Mouse (Mus musculus) liver, embryonic 12.5 days (tissue): ENCODE measurements at regions not wholly inside any gene's neighbourhood (a gene's known extent, or its start where the extent isn't known, plus 50 kb on each side); places are given as distances from the start of the nearest gene placed in this dataset.
A peak's percentile ranks its signal among the peaks of the same experiment; 100 is the strongest.

Experiments used
- ATAC-seq: fragments of 200-750 bp; cut with Nextera tagmentation; 2 replicates; pipeline ENCODE4 v1.8.0; 2017; ENCODE audit warnings: moderate number of reproducible peaks, mild to moderate bottlenecking, moderate library complexity
- H3K27ac ChIP-seq: fragments of 300-500 bp; sonication (generic); 2 replicates; pipeline ENCODE4 v1.5.1; 2016; ENCODE audit warnings: mild to moderate bottlenecking
- H3K27me3 ChIP-seq: fragments of 300-500 bp; sonication (generic); replicated peaks from 2 replicates; pipeline ENCODE4 v1.6.1; 2016; ENCODE audit warnings: mild to moderate bottlenecking, moderate library complexity
- H3K36me3 ChIP-seq: fragments of 300-500 bp; sonication (generic); 2 replicates; pipeline ENCODE4 v1.6.1; 2016; ENCODE audit warnings: mild to moderate bottlenecking, moderate library complexity
- H3K4me1 ChIP-seq: fragments of 300-500 bp; sonication (generic); 2 replicates; pipeline ENCODE4 v1.6.1; 2016
- H3K4me2 ChIP-seq: fragments of 300-500 bp; sonication (generic); 2 replicates; pipeline ENCODE4 v1.6.1; 2016; ENCODE audit warnings: mild to moderate bottlenecking, moderate library complexity
- H3K4me3 ChIP-seq: fragments of 300-500 bp; sonication (generic); 2 replicates; pipeline ENCODE4 v1.5.1; 2016; ENCODE audit warnings: mild to moderate bottlenecking, moderate library complexity
- H3K9ac ChIP-seq: fragments of 300-500 bp; sonication (generic); 2 replicates; pipeline ENCODE4 v1.6.1; 2016; ENCODE audit warnings: mild to moderate bottlenecking, moderate library complexity
- H3K9me3 ChIP-seq: fragments of 300-500 bp; sonication (generic); replicated peaks from 2 replicates; pipeline ENCODE4 v1.6.1; 2016; ENCODE audit warnings: mild to moderate bottlenecking, moderate library complexity
- WGBS: fragments of 180-500 bp; shearing (Covaris S2); methylation state at CpG from one replicate; pipeline ENCODE4 v1.1.7; 2016; ENCODE audit not compliant: insufficient replicate concordance; 5-methylcytosine and 5-hydroxymethylcytosine counted together

GRCm38 (mm10) chr15:6183627-6184026 lies 116.0 kb upstream of the Dab2 start:
- Histone ChIP-seq H3K9me3 (no peaks in the 10 kb centered on the region), H3K4me3 (no peak overlapping the region), H3K4me2 (no peak overlapping the region), H3K36me3 (no peaks in the 10 kb centered on the region), H3K4me1 (no peaks in the 10 kb centered on the region), H3K27me3 (no peaks in the 10 kb centered on the region), H3K27ac (no peak overlapping the region), H3K9ac (no peak overlapping the region)
- WGBS: 62% methylated on average over 3 of the region's 3 CpGs
- ATAC-seq: no peak

GRCm38 (mm10) chr15:6191845-6192244 lies 107.7 kb upstream of the Dab2 start:
- no peaks in the 10 kb centered on the region for H3K9me3 ChIP-seq
- H3K27ac ChIP-seq: no peak overlapping the region
- no peak for ATAC-seq
- no peak overlapping the region for H3K9ac ChIP-seq
- H3K36me3 ChIP-seq: no peaks in the 10 kb centered on the region
- H3K4me2 ChIP-seq: no peak overlapping the region
- no peaks in the 10 kb centered on the region for H3K27me3 ChIP-seq
- H3K4me3 ChIP-seq: no peak overlapping the region
- H3K4me1 ChIP-seq: no peaks in the 10 kb centered on the region

- no peaks in the 10 kb centered on the region for H3K36me3 ChIP-seq
- no peak overlapping the region for H3K27ac ChIP-seq
- H3K4me1 ChIP-seq: no peaks in the 10 kb centered on the region
- H3K9me3 ChIP-seq: no peaks in the 10 kb centered on the region
- H3K27me3 ChIP-seq: no peaks in the 10 kb centered on the region
- H3K9ac ChIP-seq: no peak overlapping the region
- WGBS: 56% methylated on average over 2 of the region's 2 CpGs
- no peak overlapping the region for H3K4me2 ChIP-seq
- no peak for ATAC-seq
- no peak overlapping the region for H3K4me3 ChIP-seq
Observed at GRCm38 (mm10) chr15:6207239-6207638, 92.3 kb upstream of the Dab2 start.

GRCm38 (mm10) chr15:6209301-6209700 lies 90.3 kb upstream of the Dab2 start:
- Histone ChIP-seq H3K9ac (no peak overlapping the region), H3K4me2 (no peak overlapping the region), H3K27me3 (no peaks in the 10 kb centered on the region), H3K27ac (no peak overlapping the region), H3K4me3 (no peak overlapping the region), H3K36me3 (no peaks in the 10 kb centered on the region), H3K4me1 (no peaks in the 10 kb centered on the region), H3K9me3 (no peaks in the 10 kb centered on the region)
- 10% methylated on average over 2 of the region's 2 CpGs for WGBS
- ATAC-seq: no peak

- no peak overlapping the region for H3K4me3 ChIP-seq
- no peaks in the 10 kb centered on the region for H3K36me3 ChIP-seq
- 37% methylated on average over 3 of the region's 3 CpGs for WGBS
- no peaks in the 10 kb centered on the region for H3K4me1 ChIP-seq
- ATAC-seq: no peak
- H3K4me2 ChIP-seq: no peak overlapping the region
- H3K27ac ChIP-seq: no peak overlapping the region
- H3K9me3 ChIP-seq: no peaks in the 10 kb centered on the region
- H3K27me3 ChIP-seq: no peaks in the 10 kb centered on the region
- no peak overlapping the region for H3K9ac ChIP-seq
Observed at GRCm38 (mm10) chr15:6218087-6218486, 81.5 kb upstream of the Dab2 start.

GRCm38 (mm10) chr15:6225227-6225626 lies 74.4 kb upstream of the Dab2 start:
- no peaks in the 10 kb centered on the region for H3K36me3 ChIP-seq
- H3K27ac ChIP-seq: no peak overlapping the region
- H3K4me1 ChIP-seq: no peaks in the 10 kb centered on the region
- H3K4me2 ChIP-seq: no peak overlapping the region
- 40% methylated on average over 1 of the region's 1 CpGs for WGBS
- H3K9me3 ChIP-seq: no peaks in the 10 kb centered on the region
- no peaks in the 10 kb centered on the region for H3K27me3 ChIP-seq
- ATAC-seq: no peak
- no peak overlapping the region for H3K4me3 ChIP-seq
- H3K9ac ChIP-seq: no peak overlapping the region

GRCm38 (mm10) chr15:6230618-6231017 lies 69.0 kb upstream of the Dab2 start:
- ATAC-seq: peak; percentile 74; the same call in 1 of the 2 replicates
- WGBS: 44% methylated on average over 7 of the region's 7 CpGs

GRCm38 (mm10) chr15:6231308-6232103 lies 68.1 kb upstream of the Dab2 start:
- 51% methylated on average over 12 of the region's 12 CpGs for WGBS
- Histone ChIP-seq H3K4me3 (no peak overlapping the region), H3K9ac (no peak overlapping the region), H3K36me3 (no peaks in the 10 kb centered on the region), H3K9me3 (no peaks in the 10 kb centered on the region), H3K27ac (no peak overlapping the region), H3K4me1 (peaks cover 14% of the 10 kb centered on the region), H3K27me3 (no peaks in the 10 kb centered on the region), H3K4me2 (no peak overlapping the region)
- ATAC-seq: no peak

More at GRCm38 (mm10) chr15:6230618-6231017, 69.0 kb upstream of the Dab2 start:
- no peaks in the 10 kb centered on the region for H3K36me3 ChIP-seq
- H3K4me1 ChIP-seq: peaks cover 14% of the 10 kb centered on the region
- no peak overlapping the region for H3K4me3 ChIP-seq
- H3K9me3 ChIP-seq: no peaks in the 10 kb centered on the region
- no peaks in the 10 kb centered on the region for H3K27me3 ChIP-seq
- no peak overlapping the region for H3K4me2 ChIP-seq
- no peak overlapping the region for H3K9ac ChIP-seq
- H3K27ac ChIP-seq: no peak overlapping the region

- no peaks in the 10 kb centered on the region for H3K27me3 ChIP-seq
- H3K9me3 ChIP-seq: no peaks in the 10 kb centered on the region
- no peak overlapping the region for H3K9ac ChIP-seq
- no peak overlapping the region for H3K4me2 ChIP-seq
- H3K4me3 ChIP-seq: no peak overlapping the region
- H3K27ac ChIP-seq: no peak overlapping the region
- H3K4me1 ChIP-seq: peaks cover 14% of the 10 kb centered on the region
- ATAC-seq: no peak
- WGBS: 52% methylated on average over 3 of the region's 3 CpGs
- no peaks in the 10 kb centered on the region for H3K36me3 ChIP-seq
Observed at GRCm38 (mm10) chr15:6233621-6234020, 66.0 kb upstream of the Dab2 start.

- 68% methylated on average over 8 of the region's 8 CpGs for WGBS
- Histone ChIP-seq H3K9me3 (no peaks in the 10 kb centered on the region), H3K27me3 (no peaks in the 10 kb centered on the region), H3K4me2 (no peak overlapping the region), H3K4me1 (peaks cover 2% of the 10 kb centered on the region), H3K36me3 (no peaks in the 10 kb centered on the region), H3K27ac (no peak overlapping the region), H3K9ac (no peak overlapping the region), H3K4me3 (no peak overlapping the region)
- ATAC-seq: no peak
Observed at GRCm38 (mm10) chr15:6236583-6236982, 63.0 kb upstream of the Dab2 start.

- no peak overlapping the region for H3K4me2 ChIP-seq
- H3K9me3 ChIP-seq: no peaks in the 10 kb centered on the region
- WGBS: 47% methylated on average over 8 of the region's 8 CpGs
- no peak for ATAC-seq
- no peak overlapping the region for H3K27ac ChIP-seq
- no peaks in the 10 kb centered on the region for H3K27me3 ChIP-seq
- no peak overlapping the region for H3K9ac ChIP-seq
- H3K4me3 ChIP-seq: no peak overlapping the region
- no peaks in the 10 kb centered on the region for H3K36me3 ChIP-seq
- no peaks in the 10 kb centered on the region for H3K4me1 ChIP-seq
Observed at GRCm38 (mm10) chr15:6237726-6238125, 61.9 kb upstream of the Dab2 start.

- Histone ChIP-seq H3K27me3 (no peaks in the 10 kb centered on the region), H3K4me1 (no peaks in the 10 kb centered on the region), H3K27ac (no peak overlapping the region), H3K4me3 (no peak overlapping the region), H3K9ac (no peak overlapping the region), H3K4me2 (no peak overlapping the region), H3K9me3 (no peaks in the 10 kb centered on the region), H3K36me3 (no peaks in the 10 kb centered on the region)
- 5% methylated on average over 6 of the region's 6 CpGs for WGBS
- ATAC-seq: no peak
Observed at GRCm38 (mm10) chr15:6238133-6238532, 61.5 kb upstream of the Dab2 start.

GRCm38 (mm10) chr15:6238755-6239154 lies 60.8 kb upstream of the Dab2 start:
- no peak overlapping the region for H3K4me2 ChIP-seq
- H3K36me3 ChIP-seq: no peaks in the 10 kb centered on the region
- no peaks in the 10 kb centered on the region for H3K9me3 ChIP-seq
- WGBS: 82% methylated on average over 3 of the region's 3 CpGs
- H3K9ac ChIP-seq: no peak overlapping the region
- no peaks in the 10 kb centered on the region for H3K27me3 ChIP-seq
- H3K4me3 ChIP-seq: no peak overlapping the region
- ATAC-seq: no peak
- H3K27ac ChIP-seq: no peak overlapping the region
- H3K4me1 ChIP-seq: no peaks in the 10 kb centered on the region
